Mouse (Mus musculus): ENCODE results near the gene Tll1.

Gene Tll1

GRCm38 (mm10) chr8:64206024-64206385 lies at the start of gene Tll1:
Gene Tll1, minus strand, starts transcription at chr8:64206271.
- DNase-seq (ENCODE audit: low read depth, low spot score) = peak; percentile 67

GRCm38 (mm10) chr8:64238645-64239044 lies 32.6 kb upstream of the Tll1 start:
- no peak for DNase-seq (ENCODE audit: low read depth, low spot score)

- DNase-seq (ENCODE audit: low read depth, low spot score) = no peak
These were observed 15.5 kb upstream of the Tll1 start for GRCm38 (mm10) chr8:64221600-64221999.

- DNase-seq (ENCODE audit: low read depth, low spot score) = no peak
These were observed 11.6 kb upstream of the Tll1 start for GRCm38 (mm10) chr8:64217644-64218043.

GRCm38 (mm10) chr8:64216252-64216651 lies 10.2 kb upstream of the Tll1 start:
- DNase-seq (ENCODE audit: low read depth, low spot score) = no peak

- DNase-seq (ENCODE audit: low read depth, low spot score) = no peak
These were observed 9.3 kb upstream of the Tll1 start for GRCm38 (mm10) chr8:64215374-64215773.

- no peak for DNase-seq (ENCODE audit: low read depth, low spot score)
These were observed 8.8 kb upstream of the Tll1 start for GRCm38 (mm10) chr8:64214906-64215305.

GRCm38 (mm10) chr8:64206411-64206861 lies 365 bp upstream of the Tll1 start:
- DNase-seq (ENCODE audit: low read depth, low spot score) = peak; percentile 82

GRCm38 (mm10) chr8:64205321-64206023 lies 599 bp downstream of the Tll1 start:
- peak; percentile 33 for DNase-seq (ENCODE audit: low read depth, low spot score)

GRCm38 (mm10) chr8:64204801-64205311 lies 1.2 kb downstream of the Tll1 start:
- DNase-seq (ENCODE audit: low read depth, low spot score) = peak; percentile 55

GRCm38 (mm10) chr8:64204167-64204566 lies 1.9 kb downstream of the Tll1 start:
- peak; percentile 70 for DNase-seq (ENCODE audit: low read depth, low spot score)

- DNase-seq (ENCODE audit: low read depth, low spot score) = no peak
These were observed 7.7 kb downstream of the Tll1 start for GRCm38 (mm10) chr8:64198326-64198725.

- no peak for DNase-seq (ENCODE audit: low read depth, low spot score)
These were observed 12.7 kb downstream of the Tll1 start for GRCm38 (mm10) chr8:64193421-64193820.

- no peak for DNase-seq (ENCODE audit: low read depth, low spot score)
These were observed 18.2 kb downstream of the Tll1 start for GRCm38 (mm10) chr8:64187881-64188280.

GRCm38 (mm10) chr8:64176931-64177330 lies 29.1 kb downstream of the Tll1 start:
- DNase-seq (ENCODE audit: low read depth, low spot score) = peak; percentile 94

GRCm38 (mm10) chr8:64174916-64175315 lies 31.2 kb downstream of the Tll1 start:
- peak; percentile 67 for DNase-seq (ENCODE audit: low read depth, low spot score)

GRCm38 (mm10) chr8:64173759-64174158 lies 32.3 kb downstream of the Tll1 start:
- no peak for DNase-seq (ENCODE audit: low read depth, low spot score)

- DNase-seq (ENCODE audit: low read depth, low spot score) = no peak
These were observed 52.9 kb downstream of the Tll1 start for GRCm38 (mm10) chr8:64152899-64153891.

GRCm38 (mm10) chr8:64152216-64152804 lies 53.8 kb downstream of the Tll1 start:
- no peak for DNase-seq (ENCODE audit: low read depth, low spot score)

GRCm38 (mm10) chr8:64136593-64136992 lies 69.5 kb downstream of the Tll1 start:
- no peak for DNase-seq (ENCODE audit: low read depth, low spot score)

GRCm38 (mm10) chr8:64107190-64107589 lies 98.9 kb downstream of the Tll1 start:
- DNase-seq (ENCODE audit: low read depth, low spot score) = no peak

- peak; percentile 57 for DNase-seq (ENCODE audit: low read depth, low spot score)
These were observed 132.7 kb downstream of the Tll1 start for GRCm38 (mm10) chr8:64073396-64073795.

Measured in 3T3-L1 (cell line).